In the genomic region with DNA sequence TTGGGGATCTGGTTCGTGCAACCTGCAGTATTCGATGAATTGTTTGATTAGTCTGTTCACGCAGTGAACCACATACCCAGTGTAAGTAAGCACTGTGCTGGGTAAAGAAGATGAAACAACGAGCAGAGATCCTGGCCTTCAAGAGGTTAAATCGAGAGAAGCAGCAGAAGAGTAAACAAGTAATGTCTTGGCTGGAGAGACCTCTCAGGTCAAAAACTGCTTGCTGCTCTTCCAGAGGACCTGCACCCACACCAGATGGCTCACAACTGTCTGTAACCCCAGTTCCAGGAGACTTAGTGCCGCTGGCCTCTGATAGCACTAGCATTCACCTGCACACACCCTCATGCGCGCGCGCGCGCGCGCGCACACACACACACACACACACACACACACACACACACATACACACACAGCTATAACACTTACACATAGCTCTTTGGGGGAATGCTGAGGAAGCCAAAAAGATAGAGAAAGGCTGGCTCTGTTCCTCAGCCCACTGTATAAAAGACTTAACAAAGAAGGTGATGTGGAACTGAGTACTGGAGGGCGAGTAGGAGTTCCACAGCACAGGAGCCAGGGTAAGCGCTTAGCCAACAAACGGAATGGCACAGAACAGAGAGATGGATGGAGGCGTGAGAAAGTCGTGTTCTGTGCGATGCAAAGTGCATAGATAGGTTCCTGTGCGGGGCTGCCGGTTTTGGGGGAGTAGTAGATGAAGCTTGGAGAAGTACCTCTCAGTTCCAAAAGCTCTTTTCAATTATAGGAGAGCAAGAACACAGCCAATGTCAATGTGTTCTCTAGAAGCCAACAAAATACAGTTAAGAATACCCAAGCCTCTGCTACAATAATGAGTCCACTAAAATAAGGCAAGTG, we compare ENCODE assay signal across 8 mouse cellular contexts. TPM values are rescaled to one million over a fixed set of nuclear protein-coding genes. Genes with fewer than 3 reads are reported as not detected.
A peak's percentile ranks its signal among the peaks of the same experiment; 100 is the strongest.
DNase-seq lines count a peak whose midpoint lies in the region; ATAC-seq and TF ChIP-seq lines count a peak whose summit lies in the region.

No protein-coding gene starts in this region.

- H3K4me1 ChIP-seq in bone marrow macrophage, adult 2 months (ENCODE audit: control insufficient read depth, insufficient read depth, low read length): peaks cover 25% of the 10 kb centered on the region
- peaks cover 7% of the 10 kb centered on the region; the same call in 1 of the 2 replicates for H3K4me1 ChIP-seq in forebrain, embryonic 11.5 days (replicated peaks; ENCODE audit: control insufficient read depth, insufficient read depth, low read length)
- peaks cover 69% of the 10 kb centered on the region for H3K4me1 ChIP-seq in liver, embryonic 13.5 days (replicated peaks)
- H3K4me1 ChIP-seq in olfactory bulb, adult 2 months (ENCODE audit: control insufficient read depth, insufficient read depth, low read length): peaks cover 5% of the 10 kb centered on the region

- peak overlapping the region; percentile 65 for H3K4me2 ChIP-seq in forebrain, embryonic 11.5 days (ENCODE audit: low read depth, low read length, severe bottlenecking)
- peak overlapping the region; percentile 95 for H3K4me2 ChIP-seq in liver, embryonic 13.5 days

- ATAC-seq in forebrain, embryonic 11.5 days (replicated peaks; ENCODE audit: low FRiP score): peak; percentile 73
- peak; percentile 42 for ATAC-seq in liver, embryonic 13.5 days (ENCODE audit: low read depth)
- ATAC-seq in granulocyte monocyte progenitor cell, adult 5-6 weeks (replicated peaks; ENCODE audit: poor library complexity, severe bottlenecking): no peak

- no peaks in the 10 kb centered on the region for H3K9me3 ChIP-seq in forebrain, embryonic 11.5 days (ENCODE audit: control insufficient read depth, low read length)
- H3K9me3 ChIP-seq in liver, embryonic 13.5 days (replicated peaks): no peaks in the 10 kb centered on the region

- peak; percentile 55 for DNase-seq in layer of hippocampus, adult 11-12 months (ENCODE audit: low spot score)
- no peak for DNase-seq in layer of hippocampus, adult 9-10 months (ENCODE audit: low spot score)
- DNase-seq in forebrain, embryonic 11.5 days (ENCODE audit: low spot score): peak; percentile 70
- DNase-seq in kidney, adult 18-20 months: peak; percentile 54
- peak; percentile 55 for DNase-seq in liver, embryonic 13.5 days

- H3K27ac ChIP-seq in bone marrow macrophage, adult 2 months (ENCODE audit: insufficient read depth, low read depth, low read length): peak overlapping the region; percentile 84
- peak overlapping the region; percentile 89 for H3K27ac ChIP-seq in forebrain, embryonic 11.5 days (ENCODE audit: low read depth, low read length)
- peak overlapping the region; percentile 93 for H3K27ac ChIP-seq in liver, embryonic 13.5 days
- H3K27ac ChIP-seq in olfactory bulb, adult 2 months (ENCODE audit: insufficient read depth, low read depth, low read length): peak overlapping the region; percentile 63

- no peaks in the 10 kb centered on the region for H3K36me3 ChIP-seq in forebrain, embryonic 11.5 days (ENCODE audit: control insufficient read depth, insufficient read depth, low read length)
- no peaks in the 10 kb centered on the region for H3K36me3 ChIP-seq in liver, embryonic 13.5 days

- H3K27me3 ChIP-seq in forebrain, embryonic 11.5 days (ENCODE audit: control insufficient read depth, insufficient read depth, low read length): no peaks in the 10 kb centered on the region
- H3K27me3 ChIP-seq in liver, embryonic 13.5 days: no peaks in the 10 kb centered on the region

- WGBS in forebrain, embryonic 11.5 days: under 1% methylated on average over 23 of the region's 23 CpGs
- WGBS in liver, embryonic 13.5 days (ENCODE audit: insufficient replicate concordance): 2% methylated on average over 14 of the region's 23 CpGs
- under 1% methylated on average over 23 of the region's 23 CpGs for WGBS in olfactory bulb, adult 2 months

- TF ChIP-seq POLR2A in bone marrow macrophage, adult 2 months (IDR thresholded peaks at IDR 0.05; ENCODE audit: borderline replicate concordance, low read depth, low read length): no peak
- no peak for TF ChIP-seq POLR2A in olfactory bulb, adult 2 months (IDR thresholded peaks at IDR 0.05; ENCODE audit: insufficient read depth, low read depth, low read length)

- TF ChIP-seq CTCF in bone marrow macrophage, adult 2 months (IDR thresholded peaks at IDR 0.05; ENCODE audit: low read depth, low read length): no peak
- TF ChIP-seq CTCF in olfactory bulb, adult 2 months (IDR thresholded peaks at IDR 0.05; ENCODE audit: insufficient read depth, low read depth, low read length): no peak

- peak overlapping the region; percentile 88 for H3K4me3 ChIP-seq in bone marrow macrophage, adult 2 months (ENCODE audit: insufficient read depth, low read length)
- peak overlapping the region; percentile 98 for H3K4me3 ChIP-seq in forebrain, embryonic 11.5 days (ENCODE audit: low read depth, low read length)
- H3K4me3 ChIP-seq in liver, embryonic 13.5 days (replicated peaks): peak overlapping the region; percentile 97
- peak overlapping the region; percentile 45 for H3K4me3 ChIP-seq in olfactory bulb, adult 2 months (ENCODE audit: insufficient read depth, low read depth, low read length)

- H3K9ac ChIP-seq in forebrain, embryonic 11.5 days (ENCODE audit: low read length): peak overlapping the region; percentile 95
- H3K9ac ChIP-seq in liver, embryonic 13.5 days: peak overlapping the region; percentile 99

RNA-seq across cellular contexts. Expression of a gene that starts 0.8 kb away (rescaled TPM):
- polyA plus RNA-seq in bone marrow macrophage, adult 2 months (2012; ENCODE audit: insufficient read depth, insufficient read length, missing spikeins): 251 and 274 TPM in 2 replicates
- 63.0 and 71.4 TPM in 2 replicates for polyA plus RNA-seq in forebrain, embryonic 11.5 days (2014; fragmentation: Nextera tagmentation; extraction: Ambion mirVana)
- polyA plus RNA-seq in liver, embryonic 13.5 days (2015; fragmentation: Nextera tagmentation; extraction: Ambion mirVana): 56.7 and 63.5 TPM in 2 replicates
- polyA plus RNA-seq in olfactory bulb, adult 2 months (2012; ENCODE audit: insufficient read depth, insufficient read length, low replicate concordance, missing spikeins): 264 TPM in 1 of 2 replicates, not detected in the other
- 106 and 112 TPM in 2 replicates for total RNA-seq in granulocyte monocyte progenitor cell, adult 5-6 weeks (2014; fragmentation: Nextera tagmentation)
- total RNA-seq in granulocyte monocyte progenitor cell, adult 5-6 weeks (2017): 40.4 and 56.0 TPM in 2 replicates

RNA-seq across cellular contexts. Expression of a gene that starts 56.0 kb away (rescaled TPM):
- 18.0 and 21.7 TPM in 2 replicates for polyA plus RNA-seq in bone marrow macrophage, adult 2 months (2012; ENCODE audit: insufficient read depth, insufficient read length, missing spikeins)
- polyA plus RNA-seq in forebrain, embryonic 11.5 days (2014; fragmentation: Nextera tagmentation; extraction: Ambion mirVana): 25.9 and 28.9 TPM in 2 replicates
- 8.2 and 10.9 TPM in 2 replicates for polyA plus RNA-seq in liver, embryonic 13.5 days (2015; fragmentation: Nextera tagmentation; extraction: Ambion mirVana)
- not detected in 2 replicates for polyA plus RNA-seq in olfactory bulb, adult 2 months (2012; ENCODE audit: insufficient read depth, insufficient read length, low replicate concordance, missing spikeins)
- total RNA-seq in granulocyte monocyte progenitor cell, adult 5-6 weeks (2014; fragmentation: Nextera tagmentation): 17.6 and 33.4 TPM in 2 replicates
- total RNA-seq in granulocyte monocyte progenitor cell, adult 5-6 weeks (2017): 9.0 and 17.2 TPM in 2 replicates

Comparison
In these comparisons a context has a peak if more than half of its experiments do, and no peak if none do; other contexts are left out.
1. H3K4me3 ChIP-seq: peak in every context shown above with its lines; median percentile 98 in forebrain, embryonic 11.5 days; 97 in liver, embryonic 13.5 days; 88 in bone marrow macrophage, adult 2 months; 45 in olfactory bulb, adult 2 months.